Mouse (Mus musculus): ENCODE measurements around the gene Foxo4.

The Foxo4 gene

DNA sequence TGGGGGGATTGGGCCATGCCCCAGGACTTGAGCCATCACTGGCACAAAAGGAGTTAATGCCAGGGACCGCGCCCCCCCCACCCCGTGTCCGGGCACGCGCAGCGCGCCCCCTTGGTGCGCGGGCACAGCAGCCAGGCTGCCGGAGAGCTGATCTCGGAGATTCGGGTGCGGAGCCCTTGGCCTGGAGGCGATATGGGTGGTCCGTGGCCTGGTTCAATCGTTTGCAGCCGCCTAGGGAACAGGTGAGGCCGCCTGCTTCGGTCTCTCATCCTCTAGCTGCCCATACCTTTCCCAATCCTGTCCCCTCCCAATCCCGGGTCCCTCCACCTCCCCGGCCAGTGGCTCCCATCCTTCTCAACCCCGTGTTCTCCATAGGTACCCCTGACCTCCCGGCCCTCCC is 44.7 kb downstream of the Foxo4 start, which contains the start of gene Nlgn3:
TSS of gene Nlgn3 (plus strand) at position 114 of the 400 bp plus-strand sequence.
- DNase-seq = peak; percentile 59 to 64

- no peak for DNase-seq
These were observed 45.4 kb downstream of the Foxo4 start for GRCm38 (mm10) chrX:101299473-101300426.

- peak in 1 of 2 experiments; percentile 33 for DNase-seq
These were observed 46.2 kb downstream of the Foxo4 start for GRCm38 (mm10) chrX:101300427-101301030.

DNA sequence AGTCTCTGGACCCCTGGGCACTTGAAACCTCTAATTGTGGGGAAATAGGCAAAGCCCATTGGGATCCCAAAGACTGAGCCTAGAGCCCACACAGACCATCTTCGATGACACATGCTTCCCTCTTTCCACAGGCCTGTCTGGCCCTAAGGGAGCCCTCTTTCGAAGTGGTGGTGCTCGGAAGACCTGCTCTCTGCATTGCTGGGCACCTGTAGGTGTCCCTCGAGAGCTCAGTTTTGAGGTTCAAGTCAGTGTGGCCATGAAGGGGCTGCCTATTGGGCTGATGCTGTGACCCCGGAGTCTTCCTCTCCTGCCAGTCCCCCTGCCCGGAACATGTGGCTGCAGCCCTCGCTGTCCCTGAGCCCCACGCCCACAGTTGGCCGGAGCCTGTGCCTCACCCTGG is 47.3 kb downstream of the Foxo4 start:
- DNase-seq = peak; percentile 44 to 48

GRCm38 (mm10) chrX:101304646-101305045 is 50.3 kb downstream of the Foxo4 start:
- peak; percentile 43 to 53 for DNase-seq

- no peak for DNase-seq
These were observed 55.0 kb downstream of the Foxo4 start for GRCm38 (mm10) chrX:101309299-101309698.

All from cerebellum, adult 18-20 months (tissue).